Mouse (Mus musculus) liver, embryonic 14.5 days (tissue): ENCODE data around the gene Olfr827.

ENCODE experiments used
- CTCF ChIP-seq: IDR thresholded peaks from 2 replicates; pipeline ENCODE4 v1.5.1; 2016; ENCODE audit warnings: antibody characterized with exemption, low read depth, control low read depth
- EP300 ChIP-seq: IDR thresholded peaks from 2 replicates; pipeline ENCODE4 v1.6.1; 2016; ENCODE audit warnings: antibody characterized with exemption, low read depth

- TF ChIP-seq EP300 (no peak), CTCF (no peak)
These were observed 30.1 kb upstream of the Olfr827 start for GRCm38 (mm10) chr10:130244271-130244670.
